17 mouse cellular contexts compared by ENCODE assay signal in genomic region chrX:167115096-167115495, GRCm38 (mm10).
"Had no signal": no experiment of that assay in that cellular context is flagged by ENCODE, and none has a peak within 500 bp of the region (broad histone marks: within the 10 kb centered on the region; RNA-seq: fewer than 3 reads in every experiment).

No protein-coding gene starts in this region.

- H3K4me3 ChIP-seq: liver, embryonic 13.5 days; liver, embryonic 15.5 days; lung, embryonic 15.5 days; megakaryocyte, embryonic 14.5 days; midbrain, embryonic 13.5 days; midbrain, embryonic 15.5 days; neural tube, embryonic 12.5 days had no signal

- H3K36me3 ChIP-seq: liver, embryonic 13.5 days; liver, embryonic 15.5 days; lung, embryonic 15.5 days; midbrain, embryonic 13.5 days; midbrain, embryonic 15.5 days; neural tube, embryonic 12.5 days had no signal

- H3K4me1 ChIP-seq: liver, embryonic 13.5 days; liver, embryonic 15.5 days; lung, embryonic 15.5 days; midbrain, embryonic 13.5 days; midbrain, embryonic 15.5 days; neural tube, embryonic 12.5 days had no signal

- ATAC-seq: liver, postnatal 0 days; lung, postnatal 0 days; midbrain, embryonic 13.5 days; midbrain, embryonic 15.5 days had no signal

- H3K27me3 ChIP-seq: megakaryocyte, embryonic 14.5 days; neural tube, embryonic 12.5 days had no signal

- DNase-seq: liver, embryonic 13.5 days; liver, postnatal 0 days; lung, adult 2 months; lung, postnatal 14 days; lung, postnatal 36 days; right cerebral cortex, postnatal 14 days; spleen, adult 18-20 months; thymus, adult 2 months; thymus, postnatal 25 days had no signal

- H3K27ac ChIP-seq: liver, embryonic 13.5 days; liver, embryonic 15.5 days; lung, embryonic 15.5 days; macrophage; midbrain, embryonic 13.5 days; midbrain, embryonic 15.5 days; neural tube, embryonic 12.5 days had no signal
